Mouse (Mus musculus): ENCODE results near the gene Tenm2. TPM values are rescaled to one million over a fixed set of nuclear protein-coding genes. Genes with fewer than 3 reads are reported as not detected.

The Tenm2 gene
- polyA plus RNA-seq, 1 experiment from 2014 or later: 6.7 TPM

DNA sequence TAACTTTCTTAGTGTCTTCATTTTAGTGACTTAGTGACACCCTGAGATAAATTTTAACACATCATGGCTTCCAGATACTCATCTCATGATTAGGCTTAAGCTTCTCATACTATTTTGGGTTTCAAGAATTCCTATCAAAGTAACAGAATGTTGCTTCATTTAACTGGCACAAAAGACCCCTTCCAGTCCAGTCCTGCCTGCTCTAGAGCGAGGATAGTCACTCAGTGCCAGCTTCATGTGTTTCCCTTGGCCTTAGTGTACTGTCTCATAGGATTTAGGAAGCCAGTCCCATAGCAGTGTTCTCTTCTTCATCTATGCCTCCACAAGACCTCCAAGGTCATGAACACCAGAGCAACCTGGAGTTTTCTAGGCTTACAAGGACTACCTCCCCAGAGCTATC is 1183.7 kb downstream of the Tenm2 start:
- DNase-seq (ENCODE audit: low spot score, missing footprints): no peak
- Histone ChIP-seq H3K9ac (ENCODE audit: low read length) (no peak overlapping the region), H3K9me3 (ENCODE audit: control insufficient read depth, low read length) (no peaks in the 10 kb centered on the region), H3K27ac (ENCODE audit: low read depth, low read length) (no peak overlapping the region), H3K4me3 (ENCODE audit: low read depth, low read length) (no peak overlapping the region), H3K27me3 (ENCODE audit: control insufficient read depth, insufficient read depth, low read length) (peaks cover 5% of the 10 kb centered on the region; the same call in 1 of the 2 replicates), H3K36me3 (ENCODE audit: control insufficient read depth, insufficient read depth, low read length) (no peaks in the 10 kb centered on the region; the same call in 1 of the 2 replicates), H3K4me2 (no peak overlapping the region), H3K4me1 (ENCODE audit: control insufficient read depth, insufficient read depth, low read length) (no peaks in the 10 kb centered on the region)
- no peak for ATAC-seq (ENCODE audit: low FRiP score)
- WGBS: 69% methylated on average over 1 of the region's 1 CpGs

DNA sequence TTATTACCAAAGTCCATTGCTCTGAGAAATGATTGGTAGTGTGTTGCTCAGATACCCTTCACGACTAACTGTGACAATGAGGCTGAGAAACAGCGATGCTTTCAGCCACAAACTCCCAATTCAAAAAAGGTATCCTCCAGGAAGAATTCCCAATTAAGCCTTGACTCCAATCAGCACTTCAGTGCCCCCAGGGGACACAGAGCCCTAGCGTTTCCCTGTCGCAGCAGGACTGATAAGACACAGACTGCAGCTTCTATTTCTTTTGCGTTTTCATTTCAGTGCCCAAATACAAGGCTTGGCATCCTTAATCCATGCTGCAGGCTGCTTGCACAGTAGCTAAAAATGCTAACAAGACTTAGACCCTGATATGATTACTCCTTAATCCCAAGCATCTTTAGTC is 1186.2 kb downstream of the Tenm2 start:
- Histone ChIP-seq H3K9ac (ENCODE audit: low read length) (no peak overlapping the region), H3K9me3 (ENCODE audit: control insufficient read depth, low read length) (no peaks in the 10 kb centered on the region), H3K27me3 (ENCODE audit: control insufficient read depth, insufficient read depth, low read length) (no peaks in the 10 kb centered on the region), H3K36me3 (ENCODE audit: control insufficient read depth, insufficient read depth, low read length) (peaks cover 2% of the 10 kb centered on the region; the same call in 1 of the 2 replicates), H3K4me2 (no peak overlapping the region), H3K27ac (ENCODE audit: low read depth, low read length) (no peak overlapping the region), H3K4me3 (ENCODE audit: low read depth, low read length) (no peak overlapping the region), H3K4me1 (ENCODE audit: control insufficient read depth, insufficient read depth, low read length) (peaks cover 3% of the 10 kb centered on the region; the same call in 1 of the 2 replicates)
- DNase-seq (ENCODE audit: low spot score, missing footprints) (no peak), ATAC-seq (ENCODE audit: low FRiP score) (no peak)
- 29% methylated on average over 5 of the region's 5 CpGs for WGBS

DNA sequence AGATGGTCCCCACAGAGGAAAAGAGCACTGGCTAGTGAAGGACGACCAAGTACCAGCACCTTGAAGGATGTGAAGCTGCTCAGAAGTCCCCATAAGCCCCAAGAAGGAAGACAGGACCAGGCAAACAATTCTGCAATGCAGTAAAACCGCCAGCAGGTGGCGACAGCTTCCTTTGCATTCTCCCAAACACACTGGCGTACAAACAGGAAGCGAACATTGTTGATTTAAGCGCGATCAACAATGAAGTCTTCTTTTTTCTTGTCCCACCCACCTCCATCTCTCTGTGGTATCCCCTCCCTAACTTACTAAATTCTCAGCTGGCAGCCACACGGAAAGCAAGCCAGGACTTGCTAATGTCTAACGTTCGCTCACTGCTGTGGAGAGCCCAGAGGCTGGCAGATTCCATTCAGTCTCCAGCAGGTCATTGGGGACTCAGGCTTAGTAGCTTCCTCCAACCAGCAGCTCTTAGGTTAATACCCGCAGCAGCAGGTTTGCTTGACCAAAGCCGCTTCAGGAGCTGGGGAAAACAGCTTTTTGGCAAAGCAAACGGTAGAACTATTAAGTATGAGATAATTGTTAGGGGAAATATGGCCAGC is 1190.0 kb downstream of the Tenm2 start:
- peak; percentile 79 for ATAC-seq (ENCODE audit: low FRiP score)
- Histone ChIP-seq H3K27me3 (ENCODE audit: control insufficient read depth, insufficient read depth, low read length) (no peaks in the 10 kb centered on the region), H3K9me3 (ENCODE audit: control insufficient read depth, low read length) (no peaks in the 10 kb centered on the region), H3K9ac (ENCODE audit: low read length) (peak overlapping the region; percentile 44), H3K4me3 (ENCODE audit: low read depth, low read length) (peak overlapping the region; percentile 28), H3K27ac (ENCODE audit: low read depth, low read length) (no peak overlapping the region), H3K4me1 (ENCODE audit: control insufficient read depth, insufficient read depth, low read length) (peaks cover 3% of the 10 kb centered on the region; the same call in 1 of the 2 replicates), H3K36me3 (ENCODE audit: control insufficient read depth, insufficient read depth, low read length) (peaks cover 2% of the 10 kb centered on the region; the same call in 1 of the 2 replicates), H3K4me2 (peak overlapping the region; percentile 37)
- WGBS: 2% methylated on average over 13 of the region's 13 CpGs
- DNase-seq (ENCODE audit: low spot score, missing footprints): peak; percentile 99

DNA sequence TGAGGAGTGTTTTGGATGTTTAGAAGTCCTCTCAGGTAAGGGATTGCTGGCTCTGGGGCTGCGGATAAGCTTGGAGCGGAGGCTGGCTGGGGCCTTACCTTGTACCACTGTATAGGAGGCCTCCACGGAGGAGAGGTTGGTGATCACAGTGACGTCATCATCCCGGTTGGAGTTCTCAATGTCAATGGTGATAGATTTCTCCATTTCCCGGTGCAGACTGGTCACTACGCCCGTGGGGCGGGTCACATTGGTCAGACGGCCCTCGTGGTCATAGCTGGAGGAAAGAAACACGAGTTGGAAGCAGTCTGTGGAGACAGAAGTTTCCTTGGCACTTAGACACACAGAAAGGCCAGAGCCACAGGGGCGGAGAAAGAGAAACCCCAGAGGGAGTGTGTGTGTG is 1194.4 kb downstream of the Tenm2 start:
- no peak for ATAC-seq (ENCODE audit: low FRiP score)
- no peaks in the 10 kb centered on the region for H3K27me3 ChIP-seq (ENCODE audit: control insufficient read depth, insufficient read depth, low read length)
- no peak overlapping the region for H3K9ac ChIP-seq (ENCODE audit: low read length)
- H3K9me3 ChIP-seq (ENCODE audit: control insufficient read depth, low read length): no peaks in the 10 kb centered on the region
- no peak overlapping the region for H3K4me2 ChIP-seq
- WGBS: 86% methylated on average over 13 of the region's 13 CpGs
- no peaks in the 10 kb centered on the region for H3K36me3 ChIP-seq (ENCODE audit: control insufficient read depth, insufficient read depth, low read length)
- no peak overlapping the region for H3K4me3 ChIP-seq (ENCODE audit: low read depth, low read length)
- H3K4me1 ChIP-seq (ENCODE audit: control insufficient read depth, insufficient read depth, low read length): peaks cover 3% of the 10 kb centered on the region; the same call in 1 of the 2 replicates
- H3K27ac ChIP-seq (ENCODE audit: low read depth, low read length): no peak overlapping the region
- peak; percentile 56 for DNase-seq (ENCODE audit: low spot score, missing footprints)

DNA sequence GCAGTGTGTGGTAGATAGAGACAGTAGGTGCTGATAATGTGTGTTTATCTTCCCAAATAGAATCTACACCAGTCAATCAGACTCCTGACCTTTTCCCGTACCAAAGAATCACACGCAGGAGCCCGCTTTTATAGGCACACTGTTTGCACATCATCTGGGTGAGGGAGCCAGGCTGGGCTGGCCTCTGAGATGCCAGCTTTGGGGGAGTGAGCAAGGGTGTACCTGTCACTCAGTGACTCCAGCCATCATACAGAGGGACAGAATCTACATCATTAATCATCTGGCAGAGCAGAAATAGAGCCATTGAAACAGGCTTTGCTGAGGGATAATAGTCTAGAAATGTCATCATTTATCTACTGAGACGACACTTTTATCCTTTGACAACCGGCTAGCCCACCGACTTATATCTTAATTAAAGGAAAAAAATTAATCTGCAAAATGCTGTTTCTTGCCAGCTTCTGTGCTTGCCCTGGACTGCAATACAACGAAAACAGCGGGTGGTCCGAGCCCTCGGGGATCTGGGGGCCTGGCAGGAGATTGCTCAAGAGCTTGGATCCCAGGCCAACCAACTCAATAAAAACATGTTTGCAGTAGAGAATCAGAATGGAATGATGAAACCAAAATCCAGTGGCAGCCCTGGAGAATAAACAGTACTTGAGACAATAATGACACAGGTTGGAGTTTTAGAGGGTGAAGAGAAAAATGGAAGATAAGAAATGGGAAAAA is 1195.1 kb downstream of the Tenm2 start:
- no peaks in the 10 kb centered on the region for H3K4me1 ChIP-seq (ENCODE audit: control insufficient read depth, insufficient read depth, low read length)
- ATAC-seq (ENCODE audit: low FRiP score): no peak
- H3K4me2 ChIP-seq: no peak overlapping the region
- no peaks in the 10 kb centered on the region for H3K27me3 ChIP-seq (ENCODE audit: control insufficient read depth, insufficient read depth, low read length)
- no peak overlapping the region for H3K4me3 ChIP-seq (ENCODE audit: low read depth, low read length)
- H3K36me3 ChIP-seq (ENCODE audit: control insufficient read depth, insufficient read depth, low read length): no peaks in the 10 kb centered on the region
- WGBS: 75% methylated on average over 10 of the region's 10 CpGs
- no peaks in the 10 kb centered on the region for H3K9me3 ChIP-seq (ENCODE audit: control insufficient read depth, low read length)
- H3K27ac ChIP-seq (ENCODE audit: low read depth, low read length): no peak overlapping the region
- no peak overlapping the region for H3K9ac ChIP-seq (ENCODE audit: low read length)
- DNase-seq (ENCODE audit: low spot score, missing footprints): peak; percentile 4

DNA sequence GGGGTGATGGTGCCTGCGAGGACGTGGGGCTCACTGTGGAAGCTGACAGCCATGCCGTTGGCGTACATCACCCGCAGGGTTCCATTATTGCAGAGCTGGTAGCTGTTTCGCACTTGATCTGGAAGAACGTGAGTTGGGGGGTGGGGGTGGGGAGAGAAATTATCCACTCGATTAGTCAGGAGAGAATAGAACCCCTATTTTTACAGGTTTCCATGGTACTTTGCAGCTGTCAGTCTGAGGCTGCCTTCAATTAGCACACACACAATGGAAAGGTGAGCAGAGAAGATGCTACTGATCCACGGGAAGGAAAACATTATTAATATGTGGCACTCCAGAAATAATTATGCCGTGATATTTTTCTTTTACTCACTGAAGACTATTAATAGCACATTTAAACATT is 1195.9 kb downstream of the Tenm2 start:
- Histone ChIP-seq H3K27ac (ENCODE audit: low read depth, low read length) (no peak overlapping the region), H3K4me3 (ENCODE audit: low read depth, low read length) (no peak overlapping the region), H3K9ac (ENCODE audit: low read length) (no peak overlapping the region), H3K4me1 (ENCODE audit: control insufficient read depth, insufficient read depth, low read length) (no peaks in the 10 kb centered on the region), H3K36me3 (ENCODE audit: control insufficient read depth, insufficient read depth, low read length) (no peaks in the 10 kb centered on the region), H3K4me2 (no peak overlapping the region), H3K27me3 (ENCODE audit: control insufficient read depth, insufficient read depth, low read length) (no peaks in the 10 kb centered on the region), H3K9me3 (ENCODE audit: control insufficient read depth, low read length) (no peaks in the 10 kb centered on the region)
- ATAC-seq (ENCODE audit: low FRiP score): no peak
- no peak for DNase-seq (ENCODE audit: low spot score, missing footprints)
- WGBS: 81% methylated on average over 10 of the region's 10 CpGs

DNA sequence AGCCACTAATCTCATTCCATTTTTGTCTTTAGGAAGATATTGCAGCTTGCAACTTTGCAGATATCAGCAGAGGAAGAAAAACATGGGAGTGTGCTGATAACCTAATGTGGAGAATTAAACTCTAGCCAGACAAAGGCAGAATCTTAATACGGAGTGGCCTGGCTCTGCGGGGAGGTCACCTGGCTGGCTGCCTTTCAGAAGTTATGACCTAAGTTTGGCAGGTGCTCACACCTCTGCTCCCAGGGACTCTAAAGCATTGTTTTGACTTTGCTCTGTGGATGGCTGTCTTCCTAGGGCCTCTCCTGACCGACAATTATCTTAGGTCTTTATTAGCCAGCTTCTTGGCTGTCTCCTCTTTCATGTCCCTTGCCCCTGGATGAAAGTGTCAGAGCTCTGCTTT is 1197.4 kb downstream of the Tenm2 start:
- Histone ChIP-seq H3K27me3 (ENCODE audit: control insufficient read depth, insufficient read depth, low read length) (no peaks in the 10 kb centered on the region), H3K4me2 (no peak overlapping the region), H3K4me3 (ENCODE audit: low read depth, low read length) (no peak overlapping the region), H3K36me3 (ENCODE audit: control insufficient read depth, insufficient read depth, low read length) (no peaks in the 10 kb centered on the region), H3K9me3 (ENCODE audit: control insufficient read depth, low read length) (no peaks in the 10 kb centered on the region), H3K27ac (ENCODE audit: low read depth, low read length) (no peak overlapping the region), H3K4me1 (ENCODE audit: control insufficient read depth, insufficient read depth, low read length) (no peaks in the 10 kb centered on the region), H3K9ac (ENCODE audit: low read length) (no peak overlapping the region)
- 54% methylated on average over 3 of the region's 3 CpGs for WGBS
- no peak for ATAC-seq (ENCODE audit: low FRiP score)
- peak; percentile 28 for DNase-seq (ENCODE audit: low spot score, missing footprints)

DNA sequence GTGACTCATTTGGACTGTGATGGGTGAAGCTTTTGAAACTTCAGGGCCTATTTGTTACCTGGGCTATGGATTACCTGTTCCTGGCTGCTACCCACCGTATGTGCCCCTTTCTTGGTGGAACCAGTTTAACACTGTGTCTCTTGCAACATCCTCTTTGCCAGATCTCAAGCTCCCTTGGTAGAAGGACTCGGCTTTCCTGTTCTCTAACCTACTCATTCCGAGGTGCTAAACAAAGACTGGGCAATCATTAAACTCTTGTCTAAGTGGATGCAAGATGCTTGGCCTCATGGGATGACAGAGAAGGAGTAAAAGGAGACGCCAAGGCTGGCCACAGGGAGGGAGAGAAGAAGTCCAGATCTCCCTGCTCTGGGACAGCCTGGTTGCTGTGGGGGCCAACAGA is 1198.5 kb downstream of the Tenm2 start:
- Histone ChIP-seq H3K4me2 (no peak overlapping the region), H3K9me3 (ENCODE audit: control insufficient read depth, low read length) (no peaks in the 10 kb centered on the region), H3K27me3 (ENCODE audit: control insufficient read depth, insufficient read depth, low read length) (no peaks in the 10 kb centered on the region), H3K36me3 (ENCODE audit: control insufficient read depth, insufficient read depth, low read length) (no peaks in the 10 kb centered on the region), H3K27ac (ENCODE audit: low read depth, low read length) (no peak overlapping the region), H3K4me3 (ENCODE audit: low read depth, low read length) (no peak overlapping the region), H3K4me1 (ENCODE audit: control insufficient read depth, insufficient read depth, low read length) (no peaks in the 10 kb centered on the region), H3K9ac (ENCODE audit: low read length) (no peak overlapping the region)
- 78% methylated on average over 4 of the region's 4 CpGs for WGBS
- ATAC-seq (ENCODE audit: low FRiP score) (no peak), DNase-seq (ENCODE audit: low spot score, missing footprints) (peak; percentile 2)

DNA sequence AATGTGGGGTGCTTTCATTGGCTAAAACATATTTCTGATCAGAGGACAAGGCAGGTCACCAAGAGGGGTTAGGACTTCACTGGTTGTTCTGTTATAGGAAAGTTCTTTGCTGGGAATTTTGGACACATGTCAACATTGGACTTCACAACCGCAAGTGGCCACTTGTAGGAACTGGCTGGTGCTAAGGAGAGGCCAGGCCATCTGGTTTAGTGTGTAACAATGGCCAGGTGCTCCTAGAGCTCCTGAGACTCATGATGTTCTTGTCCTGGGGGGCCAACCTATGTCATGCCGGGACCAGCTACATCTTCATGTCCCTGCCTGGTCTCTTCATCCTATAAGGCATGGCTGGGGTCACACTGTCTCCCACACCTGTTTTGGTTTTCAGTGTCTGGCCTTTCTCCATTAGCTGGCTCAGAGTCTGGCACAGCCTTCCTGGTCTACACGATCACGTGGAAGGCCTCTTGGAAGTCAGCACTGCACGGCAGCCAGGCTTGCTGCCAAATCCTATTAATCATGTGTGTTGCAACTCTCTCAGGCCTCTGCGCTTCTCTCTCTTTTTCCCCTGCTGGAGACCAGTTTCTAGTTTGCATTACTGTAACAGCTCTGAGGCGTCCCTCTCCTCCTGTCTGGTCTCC is 1199.6 kb downstream of the Tenm2 start:
- DNase-seq (ENCODE audit: low spot score, missing footprints): peak; percentile 81
- no peaks in the 10 kb centered on the region for H3K36me3 ChIP-seq (ENCODE audit: control insufficient read depth, insufficient read depth, low read length)
- H3K4me2 ChIP-seq: no peak overlapping the region
- no peaks in the 10 kb centered on the region for H3K9me3 ChIP-seq (ENCODE audit: control insufficient read depth, low read length)
- no peak overlapping the region for H3K9ac ChIP-seq (ENCODE audit: low read length)
- WGBS: 49% methylated on average over 7 of the region's 7 CpGs
- no peaks in the 10 kb centered on the region for H3K4me1 ChIP-seq (ENCODE audit: control insufficient read depth, insufficient read depth, low read length)
- ATAC-seq (ENCODE audit: low FRiP score): no peak
- H3K27ac ChIP-seq (ENCODE audit: low read depth, low read length): no peak overlapping the region
- no peak overlapping the region for H3K4me3 ChIP-seq (ENCODE audit: low read depth, low read length)
- no peaks in the 10 kb centered on the region for H3K27me3 ChIP-seq (ENCODE audit: control insufficient read depth, insufficient read depth, low read length)

Measured in midbrain, embryonic 11.5 days (tissue).